Mouse (Mus musculus) frontal cortex, postnatal 25 days (tissue): ENCODE measurements around the gene Olfr981.
"Not testable (repeated sequence)": the region's sequence is repeated elsewhere in the genome, so short reads cannot be mapped to it uniquely, and the experiment has no call there.

ENCODE experiments used
- DNase-seq, 2 experiments: peaks; one replicate each; pipeline ENCODE4 v3.0.0; 2022; ENCODE audit warnings: low spot score in 2 of 2

The Olfr981 gene

DNA sequence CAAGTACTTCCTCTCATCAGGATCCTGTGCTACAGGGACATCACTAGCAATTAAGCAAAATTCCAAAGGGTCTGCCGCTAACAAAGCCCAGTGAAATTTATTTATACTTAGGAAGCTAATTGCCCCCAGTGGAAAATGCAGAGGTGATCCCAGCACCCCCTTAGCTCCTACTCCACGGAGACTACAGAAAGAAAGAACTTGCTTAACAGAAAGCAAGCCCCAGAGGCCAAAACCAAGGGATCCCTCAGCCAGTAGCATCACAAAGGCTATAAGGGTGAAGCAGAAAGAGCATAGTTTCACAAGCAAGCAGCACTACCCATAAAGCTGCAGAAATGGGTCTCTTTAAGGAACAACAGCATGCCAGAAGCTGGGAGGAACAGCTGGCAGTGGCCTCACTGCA, at the start of gene Olfr981:
Gene Olfr981, plus strand, starts transcription at position 301 of the 400 bp plus-strand sequence.
- no peak for DNase-seq

DNA sequence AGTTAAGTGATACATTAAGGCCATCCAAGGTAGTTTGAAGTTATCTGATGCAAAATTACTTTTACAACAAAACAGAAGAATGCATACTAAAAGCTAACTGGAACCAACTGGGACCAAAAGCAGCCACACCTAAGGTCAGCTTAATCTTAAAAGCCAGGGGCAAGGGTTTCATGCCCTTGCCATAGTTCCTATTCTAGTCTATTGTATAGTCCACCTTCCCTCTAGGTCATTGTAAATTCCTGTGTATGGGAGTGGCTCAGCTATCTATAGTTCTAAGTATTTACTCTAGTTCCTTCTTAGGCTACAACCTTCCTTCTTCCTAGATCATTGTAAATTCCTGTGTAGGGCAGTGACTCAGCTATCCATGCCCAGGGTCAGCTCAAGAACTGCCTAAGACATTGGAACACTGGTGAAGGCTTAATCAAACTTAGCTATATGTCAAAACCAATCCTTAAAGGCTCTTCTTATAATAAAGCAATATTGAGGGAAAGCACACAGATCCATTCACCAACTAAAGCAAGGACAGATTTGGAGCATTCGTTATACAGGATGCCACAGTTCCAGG, 44.6 kb upstream of the Olfr981 start:
- DNase-seq = not testable (repeated sequence)

DNA sequence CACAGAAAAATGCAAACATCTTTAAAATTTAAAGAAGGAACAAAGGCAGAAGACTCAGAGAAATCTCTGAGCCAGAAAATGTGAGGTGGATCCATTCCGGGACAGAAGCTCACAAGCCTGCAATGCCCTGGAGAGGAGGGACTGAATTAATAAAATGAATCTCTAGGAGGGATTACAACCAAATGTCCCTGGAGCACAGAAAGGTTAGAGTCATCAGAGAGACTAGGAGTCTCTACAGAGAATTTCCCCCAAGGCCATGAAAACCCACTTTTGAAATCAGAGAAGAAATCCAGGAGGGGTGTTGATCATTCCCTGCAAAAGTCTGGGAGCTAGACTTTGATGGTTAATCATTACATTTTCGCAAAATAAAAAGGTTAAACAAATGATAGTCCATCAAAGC, 29.5 kb upstream of the Olfr981 start, which contains the start of gene Olfr978:
Gene Olfr978, plus strand, starts transcription at position 301 of the 400 bp plus-strand sequence.
- DNase-seq = no peak

DNA sequence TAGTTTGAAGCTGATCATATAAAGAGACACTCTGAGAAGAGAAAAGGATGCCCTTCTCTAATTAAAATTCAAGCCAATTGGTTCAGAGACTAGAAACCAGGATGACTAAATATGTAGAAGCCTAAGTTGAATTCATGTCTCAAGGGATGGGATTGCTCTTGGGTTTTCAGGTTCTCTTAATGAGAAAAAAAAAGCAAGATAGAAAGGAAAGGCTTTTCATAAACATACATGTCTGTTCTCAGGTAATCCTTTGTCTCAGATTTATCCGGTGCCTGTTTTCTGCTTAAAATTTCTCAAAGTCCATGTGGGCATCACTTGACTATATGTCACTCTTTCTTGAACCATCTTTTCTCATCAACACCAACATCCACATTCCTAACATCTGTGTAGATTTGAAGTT, 17.9 kb upstream of the Olfr981 start, which contains the start of gene Olfr979:
Gene Olfr979, minus strand, starts transcription at position 101 of the 400 bp plus-strand sequence.
- DNase-seq = no peak

DNA sequence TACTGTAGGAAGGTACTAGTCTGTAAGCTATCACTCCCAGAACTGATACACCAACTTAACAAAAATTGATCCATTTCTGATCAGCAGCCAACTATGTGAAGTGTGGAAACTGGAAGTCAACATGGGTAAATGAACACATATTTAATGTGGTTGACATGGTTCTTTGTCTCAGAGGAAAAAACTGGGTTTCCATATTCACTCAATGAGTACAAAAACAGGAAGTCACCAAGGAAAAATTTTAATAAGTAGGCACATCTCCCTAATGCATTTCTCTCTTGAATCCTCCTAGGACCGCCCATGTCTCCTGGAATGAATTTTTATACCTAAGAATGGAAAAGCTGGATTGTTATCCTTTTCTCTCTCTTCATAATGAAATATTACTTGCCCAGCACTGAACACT, 11.8 kb upstream of the Olfr981 start, which contains the start of gene Olfr980:
Gene Olfr980, minus strand, starts transcription at position 101 of the 400 bp plus-strand sequence.
- DNase-seq = no peak

DNA sequence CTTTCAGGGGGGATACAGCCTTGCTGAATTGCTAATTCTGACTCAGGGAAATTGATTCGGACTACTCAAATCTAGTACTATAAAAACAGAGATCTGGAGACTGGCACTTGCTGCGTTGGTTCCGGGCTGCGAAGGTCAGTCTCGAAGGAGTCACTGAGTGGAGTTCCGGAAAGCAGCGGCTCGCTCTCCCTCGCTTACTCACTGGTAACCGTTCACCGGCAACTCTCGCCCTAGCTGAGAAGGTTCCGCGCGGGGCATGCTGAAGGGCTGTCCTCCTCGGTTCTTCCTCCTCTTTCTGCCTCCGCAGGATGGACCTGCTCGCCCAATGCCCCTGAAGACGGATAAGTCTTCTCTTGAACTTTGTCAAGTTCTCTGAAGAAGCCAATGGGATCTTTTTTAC, 28.9 kb downstream of the Olfr981 start:
- DNase-seq = no peak

DNA sequence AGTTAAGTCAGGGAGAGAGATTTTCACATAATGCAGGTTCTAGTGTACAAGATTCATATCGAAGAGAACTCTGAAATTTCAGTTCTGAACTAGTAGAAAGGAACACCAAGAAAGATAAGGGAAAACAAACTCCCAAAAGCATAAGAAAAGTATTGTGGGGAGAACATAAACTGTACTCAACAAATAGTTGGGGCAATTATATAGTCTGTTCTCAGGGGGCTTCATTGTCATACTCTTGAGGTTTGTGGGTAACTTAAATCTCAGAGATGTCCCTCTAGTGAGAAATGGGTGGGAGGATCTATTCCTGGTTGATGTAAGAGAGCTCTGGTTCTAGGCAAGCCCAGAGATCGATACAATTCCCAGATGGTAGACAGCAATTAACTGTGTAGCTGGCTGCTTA, 52.3 kb downstream of the Olfr981 start, which contains the start of gene Olfr982:
Gene Olfr982, plus strand, starts transcription at position 301 of the 400 bp plus-strand sequence.
- DNase-seq = no peak
